Mouse (Mus musculus): ENCODE results near the gene Xxylt1.

DNA sequence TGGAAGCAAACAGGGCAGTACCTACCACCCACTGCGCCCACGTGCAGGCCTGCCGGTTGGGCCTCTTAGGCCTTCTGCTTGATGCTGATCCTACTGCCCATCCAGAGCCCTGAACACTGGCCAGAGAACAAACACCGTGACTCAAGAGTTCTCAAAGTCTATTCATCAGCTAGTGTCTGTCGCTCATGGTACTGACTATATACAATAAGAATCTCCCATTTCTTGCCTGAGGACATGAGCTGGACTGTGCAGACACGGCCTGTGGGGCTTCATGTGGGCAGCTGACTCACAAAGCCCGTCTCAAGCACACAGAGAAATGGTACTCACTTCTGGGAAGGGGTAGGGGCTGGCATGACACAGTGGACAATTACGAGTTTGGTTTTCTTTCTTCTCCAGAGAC, 125.1 kb downstream of the Xxylt1 start:
- TF ChIP-seq CHD2 (IDR thresholded peaks at IDR 0.05; ENCODE audit: low read depth, low read length) (no peak), ZC3H11A (IDR thresholded peaks at IDR 0.05; ENCODE audit: borderline replicate concordance, low read depth, low read length) (no peak)
